Mouse (Mus musculus) kidney, postnatal 0 days (tissue): Measurements from ENCODE around the gene Gpr68. TPM values are rescaled to one million over a fixed set of nuclear protein-coding genes. Genes with fewer than 3 reads are reported as not detected.
A peak's percentile ranks its signal among the peaks of the same experiment; 100 is the strongest.

ENCODE experiments used
- ATAC-seq: fragments of 200-750 bp; cut with Nextera tagmentation; replicated peaks from 2 replicates; pipeline ENCODE4 v1.8.0; 2017; ENCODE audit warnings: low read depth, moderate number of reproducible peaks, moderate TSS enrichment, moderate library complexity; ENCODE audit not compliant: low FRiP score
- DNase-seq: peaks from one replicate; pipeline ENCODE4 v3.0.0-alpha.2; 2016; ENCODE audit warnings: low spot score
- H3K27ac ChIP-seq: fragments of 300-500 bp; sonication (generic); 2 replicates; pipeline ENCODE4 v1.5.1; 2014; ENCODE audit warnings: mild to moderate bottlenecking
- H3K27me3 ChIP-seq: fragments of 300-500 bp; sonication (generic); 2 replicates; pipeline ENCODE4 v1.6.1; 2014; ENCODE audit warnings: low read length, mixed read lengths; ENCODE audit not compliant: insufficient read depth
- H3K36me3 ChIP-seq: fragments of 300-500 bp; sonication (generic); 2 replicates; pipeline ENCODE4 v1.6.1; 2014; ENCODE audit warnings: low read length, mixed read lengths; ENCODE audit not compliant: insufficient read depth
- H3K4me1 ChIP-seq: fragments of 300-500 bp; sonication (generic); replicated peaks from 2 replicates; pipeline ENCODE4 v1.6.1; 2014; ENCODE audit warnings: antibody characterized with exemption, low read length, mixed read lengths; ENCODE audit not compliant: insufficient read depth
- H3K4me2 ChIP-seq: fragments of 300-500 bp; sonication (generic); 2 replicates; pipeline ENCODE4 v1.6.1; 2014; ENCODE audit warnings: mild to moderate bottlenecking, low read length, moderate library complexity, mixed read lengths
- H3K4me3 ChIP-seq: fragments of 300-500 bp; sonication (generic); replicated peaks from 2 replicates; pipeline ENCODE4 v1.5.1; 2014; ENCODE audit warnings: low read depth, low read length
- H3K9ac ChIP-seq: fragments of 300-500 bp; sonication (generic); 2 replicates; pipeline ENCODE4 v1.6.1; 2014; ENCODE audit warnings: low read depth, low read length
- H3K9me3 ChIP-seq: fragments of 300-500 bp; sonication (generic); replicated peaks from 2 replicates; pipeline ENCODE4 v1.6.1; 2016; ENCODE audit warnings: low read length, inconsistent platforms, mixed read lengths
- CTCF ChIP-seq: IDR thresholded peaks from 2 replicates; pipeline ENCODE4 v1.5.1; 2016; ENCODE audit warnings: antibody characterized with exemption, low read depth, mild to moderate bottlenecking, moderate library complexity
- WGBS: fragments of 180-500 bp; shearing (Covaris S2); extraction: QIAGEN DNeasy Blood & Tissue Kit; methylation state at CpG from one replicate; pipeline ENCODE4 v1.1.7; 2014; 5-methylcytosine and 5-hydroxymethylcytosine counted together
- polyA plus RNA-seq: library from polyadenylated mRNA; unstranded; fragments of >200 nt; fragmentation: Nextera tagmentation; extraction: Ambion mirVana; gene quantifications from 2 replicates; pipeline ENCODE4 v1.2.1, GENCODE M21; 2015

Gpr68 gene
- polyA plus RNA-seq, 1 experiment from 2014 or later = 0.36 TPM

DNA sequence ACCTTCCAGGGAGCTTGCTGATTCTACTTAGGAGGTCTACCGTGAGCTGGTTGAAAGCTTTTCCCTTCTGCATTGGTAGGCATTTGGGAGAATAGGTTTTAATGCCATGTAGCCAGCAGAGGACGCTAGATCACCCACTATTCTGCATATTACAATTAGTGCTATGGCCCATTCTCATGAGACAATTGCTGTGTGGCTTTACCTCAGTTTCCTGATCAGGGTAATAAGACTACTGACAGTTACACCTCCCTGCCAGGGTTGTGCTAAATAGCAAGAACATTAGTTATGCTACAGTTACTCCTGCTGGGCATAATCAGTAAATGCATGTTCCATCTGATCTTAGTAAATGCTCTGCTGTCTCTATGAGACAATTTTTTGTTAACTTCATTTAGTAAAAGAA, 62.2 kb downstream of the Gpr68 start:
- Histone ChIP-seq H3K36me3 (no peaks in the 10 kb centered on the region), H3K4me3 (no peak overlapping the region), H3K4me1 (no peaks in the 10 kb centered on the region), H3K27me3 (no peaks in the 10 kb centered on the region), H3K27ac (no peak overlapping the region), H3K9ac (no peak overlapping the region), H3K9me3 (no peaks in the 10 kb centered on the region), H3K4me2 (no peak overlapping the region)
- TF ChIP-seq CTCF = peak; percentile 49
- DNase-seq = no peak
- ATAC-seq = no peak
- WGBS = 35% methylated on average over 2 of the region's 2 CpGs

DNA sequence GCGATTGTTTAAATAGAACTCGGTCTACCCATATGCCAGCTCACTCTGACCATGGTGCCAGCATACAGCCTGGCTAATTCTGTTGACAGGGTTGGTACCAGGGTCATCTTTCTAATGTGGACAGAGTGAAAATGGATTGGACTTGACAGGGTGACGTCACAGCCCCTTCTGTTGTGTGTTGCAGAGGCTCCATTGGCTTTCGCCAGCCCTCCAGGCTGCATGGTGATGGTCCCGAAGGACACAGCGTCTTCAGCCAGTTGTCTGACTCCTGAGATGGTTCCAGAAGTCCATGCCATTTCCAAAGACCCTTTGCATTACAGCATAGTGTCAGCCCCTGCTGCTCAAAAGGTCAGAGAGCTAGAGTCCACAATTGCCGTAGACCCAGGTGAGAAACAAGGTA, 63.5 kb downstream of the Gpr68 start:
- ATAC-seq = no peak
- WGBS = 94% methylated on average over 7 of the region's 7 CpGs
- DNase-seq = no peak

DNA sequence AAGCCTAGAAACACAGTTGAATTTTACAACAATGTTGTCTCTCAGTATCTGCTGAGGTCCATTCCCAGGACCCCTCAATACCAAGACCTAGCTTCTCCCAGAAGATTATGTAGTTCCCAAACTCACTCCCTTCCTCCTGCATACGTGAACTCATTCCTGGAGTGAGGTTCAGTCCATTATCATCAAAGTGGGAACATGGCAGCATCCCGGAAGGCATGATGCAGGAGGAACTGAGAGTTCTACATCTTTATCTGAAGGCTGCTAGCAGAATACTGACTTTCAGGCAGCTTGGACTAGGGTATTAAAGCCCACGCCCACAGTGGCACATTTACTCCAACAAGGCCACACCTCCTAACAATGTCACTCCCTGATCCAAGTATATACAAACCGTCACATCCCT, 64.8 kb downstream of the Gpr68 start:
- no peak for DNase-seq
- H3K9ac ChIP-seq = no peak overlapping the region
- H3K9me3 ChIP-seq = no peaks in the 10 kb centered on the region
- ATAC-seq = no peak
- 88% methylated on average over 4 of the region's 4 CpGs for WGBS
- no peaks in the 10 kb centered on the region for H3K27me3 ChIP-seq
- no peak for TF ChIP-seq CTCF
- H3K4me2 ChIP-seq = no peak overlapping the region
- H3K4me1 ChIP-seq = no peaks in the 10 kb centered on the region
- no peak overlapping the region for H3K4me3 ChIP-seq
- no peaks in the 10 kb centered on the region for H3K36me3 ChIP-seq
- no peak overlapping the region for H3K27ac ChIP-seq

More for the DNA sequence above, 63.5 kb downstream of the Gpr68 start:
- Histone ChIP-seq H3K4me1 (no peaks in the 10 kb centered on the region), H3K9me3 (no peaks in the 10 kb centered on the region), H3K27ac (no peak overlapping the region), H3K9ac (no peak overlapping the region), H3K4me3 (no peak overlapping the region), H3K36me3 (no peaks in the 10 kb centered on the region), H3K27me3 (no peaks in the 10 kb centered on the region), H3K4me2 (no peak overlapping the region)
- no peak for TF ChIP-seq CTCF

GRCm38 (mm10) chr12:100841211-100841792, 66.7 kb downstream of the Gpr68 start:
- no peaks in the 10 kb centered on the region for H3K4me1 ChIP-seq
- no peak overlapping the region for H3K4me3 ChIP-seq
- H3K36me3 ChIP-seq = no peaks in the 10 kb centered on the region
- no peaks in the 10 kb centered on the region for H3K27me3 ChIP-seq
- WGBS = 14% methylated on average over 3 of the region's 3 CpGs
- ATAC-seq (peak; percentile 45), DNase-seq (peak; percentile 90)
- H3K9ac ChIP-seq = no peak overlapping the region
- peak; percentile 99 for TF ChIP-seq CTCF
- H3K4me2 ChIP-seq = no peak overlapping the region
- H3K9me3 ChIP-seq = no peaks in the 10 kb centered on the region
- H3K27ac ChIP-seq = no peak overlapping the region

- no peaks in the 10 kb centered on the region for H3K36me3 ChIP-seq
- H3K4me2 ChIP-seq = no peak overlapping the region
- DNase-seq (no peak), ATAC-seq (no peak)
- no peaks in the 10 kb centered on the region for H3K9me3 ChIP-seq
- H3K27me3 ChIP-seq = no peaks in the 10 kb centered on the region
- 79% methylated on average over 6 of the region's 6 CpGs for WGBS
- TF ChIP-seq CTCF = no peak
- no peak overlapping the region for H3K4me3 ChIP-seq
- no peak overlapping the region for H3K27ac ChIP-seq
- no peak overlapping the region for H3K9ac ChIP-seq
- H3K4me1 ChIP-seq = no peaks in the 10 kb centered on the region
Observed at GRCm38 (mm10) chr12:100839926-100840325, 68.1 kb downstream of the Gpr68 start.

- Histone ChIP-seq H3K27ac (no peak overlapping the region), H3K9ac (no peak overlapping the region), H3K27me3 (no peaks in the 10 kb centered on the region), H3K4me2 (no peak overlapping the region), H3K36me3 (no peaks in the 10 kb centered on the region), H3K4me1 (no peaks in the 10 kb centered on the region), H3K4me3 (no peak overlapping the region), H3K9me3 (no peaks in the 10 kb centered on the region)
- ATAC-seq (no peak), DNase-seq (no peak)
- 34% methylated on average over 8 of the region's 8 CpGs for WGBS
- no peak for TF ChIP-seq CTCF
Observed at GRCm38 (mm10) chr12:100839079-100839600, 68.9 kb downstream of the Gpr68 start.

DNA sequence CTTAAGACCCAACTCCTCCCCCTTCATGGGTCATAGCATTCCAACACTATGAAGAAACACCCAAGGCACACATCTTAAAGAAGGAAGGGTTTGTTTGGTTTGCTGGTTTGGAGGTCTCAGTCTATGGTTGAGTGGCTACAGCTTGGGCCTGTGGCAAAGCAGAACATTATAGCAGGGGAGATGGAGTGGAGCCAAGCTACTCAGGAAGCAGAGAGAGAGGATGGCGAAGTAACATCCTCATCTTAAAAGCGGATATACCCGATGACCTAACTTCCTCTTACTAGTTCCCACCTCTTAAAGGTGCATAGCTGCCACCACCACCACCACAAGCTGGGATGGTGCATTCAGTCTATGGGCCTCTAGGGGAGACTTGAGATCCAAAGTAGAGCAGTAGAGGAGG, 70.8 kb downstream of the Gpr68 start:
- WGBS = 72% methylated on average over 3 of the region's 3 CpGs
- H3K27me3 ChIP-seq = no peaks in the 10 kb centered on the region
- H3K9me3 ChIP-seq = no peaks in the 10 kb centered on the region
- no peak overlapping the region for H3K27ac ChIP-seq
- TF ChIP-seq CTCF = no peak
- ATAC-seq (no peak), DNase-seq (no peak)
- no peak overlapping the region for H3K4me2 ChIP-seq
- H3K4me3 ChIP-seq = no peak overlapping the region
- no peaks in the 10 kb centered on the region for H3K36me3 ChIP-seq
- no peaks in the 10 kb centered on the region for H3K4me1 ChIP-seq
- no peak overlapping the region for H3K9ac ChIP-seq
